Mouse (Mus musculus) embryonic facial prominence, embryonic 10.5 days (tissue): Measurements from ENCODE around the gene Alad. TPM values are rescaled to one million over a fixed set of nuclear protein-coding genes. Genes with fewer than 3 reads are reported as not detected.

Experiments
- DNase-seq: peaks from one replicate; pipeline ENCODE4 v3.0.0-alpha.2; 2017; ENCODE audit warnings: low spot score
- H3K27ac ChIP-seq: fragments of 300-500 bp; sonication (generic); replicated peaks from 2 replicates; pipeline ENCODE4 v1.5.1; 2016; ENCODE audit warnings: mild to moderate bottlenecking
- H3K27me3 ChIP-seq: fragments of 300-500 bp; sonication (generic); replicated peaks from 2 replicates; pipeline ENCODE4 v1.6.1; 2016; ENCODE audit warnings: low read depth, mild to moderate bottlenecking; ENCODE audit not compliant: poor library complexity, severe bottlenecking
- H3K36me3 ChIP-seq: fragments of 300-500 bp; sonication (generic); replicated peaks from 2 replicates; pipeline ENCODE4 v1.6.1; 2016; ENCODE audit warnings: mild to moderate bottlenecking, moderate library complexity
- H3K4me1 ChIP-seq: fragments of 300-500 bp; sonication (generic); 2 replicates; pipeline ENCODE4 v1.6.1; 2016
- H3K4me3 ChIP-seq: fragments of 300-500 bp; sonication (generic); 2 replicates; pipeline ENCODE4 v1.5.1; 2016; ENCODE audit warnings: mild to moderate bottlenecking, moderate library complexity
- H3K9me3 ChIP-seq: fragments of 300-500 bp; sonication (generic); 2 replicates; pipeline ENCODE4 v1.6.1; 2016; ENCODE audit warnings: mild to moderate bottlenecking
- WGBS: fragments of 180-500 bp; shearing (Covaris S2); methylation state at CpG from one replicate; pipeline ENCODE4 v1.1.7; 2016; 5-methylcytosine and 5-hydroxymethylcytosine counted together
- polyA plus RNA-seq: library from polyadenylated mRNA; unstranded; fragments of >200 nt; fragmentation: Nextera tagmentation; extraction: Ambion mirVana; gene quantifications from 2 replicates; pipeline ENCODE4 v1.2.1, GENCODE M21; 2016

Gene Alad
- polyA plus RNA-seq, 1 experiment from 2014 or later = 106 TPM

DNA sequence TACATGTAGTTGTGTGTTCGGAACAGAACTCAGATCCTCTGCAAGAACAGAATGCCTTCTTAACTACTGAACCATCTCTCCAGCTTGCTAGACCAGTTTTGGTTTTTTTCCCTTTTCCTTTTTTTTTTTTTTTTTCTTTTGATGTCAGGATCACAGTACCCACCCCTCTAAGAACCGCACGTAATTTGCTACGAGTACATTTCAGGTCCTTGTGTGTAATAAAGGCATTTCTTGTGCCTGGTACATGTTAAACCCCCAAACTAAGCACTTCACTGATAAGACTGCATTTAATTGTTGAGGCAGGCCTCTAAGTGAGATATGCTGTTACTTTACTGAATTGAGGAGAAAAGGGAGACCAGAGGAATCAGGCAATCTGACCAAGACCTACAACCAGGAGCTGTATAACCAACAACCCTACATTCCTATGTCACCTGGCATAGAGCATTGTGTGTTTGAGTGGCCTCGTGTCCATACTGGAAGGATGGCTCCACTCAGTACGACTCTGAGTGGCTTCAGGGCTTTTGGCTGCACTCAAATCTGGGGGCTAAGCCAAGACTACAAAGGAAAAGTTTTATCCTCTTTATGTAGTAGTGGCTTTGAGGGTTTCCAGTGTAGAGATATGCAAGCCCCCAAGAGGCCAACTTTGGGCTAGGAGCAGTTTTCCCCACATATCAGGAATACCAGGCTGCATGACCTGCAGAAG lies 42.0 kb downstream of the Alad start:
- Histone ChIP-seq H3K27ac (no peak overlapping the region), H3K4me1 (peaks cover 9% of the 10 kb centered on the region), H3K36me3 (no peaks in the 10 kb centered on the region), H3K4me3 (no peak overlapping the region), H3K27me3 (peaks cover 58% of the 10 kb centered on the region), H3K9me3 (no peaks in the 10 kb centered on the region)
- 83% methylated on average over 6 of the region's 6 CpGs for WGBS
- DNase-seq = no peak

DNA sequence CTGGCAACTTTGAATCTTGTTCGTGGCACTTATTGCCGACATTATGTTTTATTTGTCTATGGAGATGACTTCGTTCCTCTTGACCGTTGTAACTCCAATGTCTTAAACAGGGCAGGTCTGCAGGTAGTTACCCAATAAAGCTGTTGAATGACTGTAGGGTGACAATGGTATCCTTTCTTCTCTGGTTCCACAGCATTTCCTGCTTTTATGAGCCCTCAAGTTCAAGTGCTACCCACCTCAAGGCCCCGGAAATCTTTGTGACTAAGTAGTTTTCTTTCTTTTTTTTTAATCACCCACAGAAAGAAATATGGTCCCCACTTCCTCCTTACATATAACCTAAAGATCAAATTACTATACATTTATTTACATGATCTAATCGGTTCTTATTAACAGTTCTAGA lies 43.9 kb downstream of the Alad start:
- Histone ChIP-seq H3K27ac (no peak overlapping the region), H3K27me3 (peaks cover 40% of the 10 kb centered on the region), H3K4me3 (no peak overlapping the region), H3K9me3 (no peaks in the 10 kb centered on the region), H3K36me3 (no peaks in the 10 kb centered on the region), H3K4me1 (peaks cover 10% of the 10 kb centered on the region)
- DNase-seq = no peak
- 93% methylated on average over 6 of the region's 6 CpGs for WGBS

DNA sequence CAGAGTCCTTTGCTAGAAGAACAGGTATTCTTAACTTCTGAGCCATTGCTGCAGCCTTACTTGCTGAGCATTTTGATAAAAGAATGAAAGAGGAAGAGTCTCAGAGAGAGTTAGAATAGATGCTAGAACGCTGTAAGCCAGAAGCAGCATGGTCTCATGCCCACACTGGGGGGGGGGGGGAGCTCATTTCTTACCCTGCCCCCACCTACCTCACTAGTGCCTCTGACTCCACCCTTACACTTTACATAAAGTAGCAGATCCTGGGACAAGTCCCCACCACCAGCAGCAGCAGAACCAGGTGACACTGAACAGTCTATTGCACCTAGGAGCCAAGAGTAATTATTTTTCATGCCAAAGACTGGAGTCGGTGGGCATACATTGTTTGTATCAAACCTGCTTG lies 44.6 kb downstream of the Alad start:
- H3K27me3 ChIP-seq = peaks cover 33% of the 10 kb centered on the region
- H3K4me1 ChIP-seq = peaks cover 13% of the 10 kb centered on the region
- H3K27ac ChIP-seq = no peak overlapping the region
- H3K9me3 ChIP-seq = no peaks in the 10 kb centered on the region
- no peak overlapping the region for H3K4me3 ChIP-seq
- H3K36me3 ChIP-seq = no peaks in the 10 kb centered on the region
- DNase-seq = no peak
- WGBS = 82% methylated on average over 2 of the region's 2 CpGs

GRCm38 (mm10) chr4:62472071-62472470 lies 47.6 kb downstream of the Alad start:
- H3K4me1 ChIP-seq = peaks cover 9% of the 10 kb centered on the region
- no peak overlapping the region for H3K4me3 ChIP-seq
- no peaks in the 10 kb centered on the region; the same call in 1 of the 2 replicates for H3K36me3 ChIP-seq
- WGBS = 97% methylated on average over 2 of the region's 2 CpGs
- H3K27me3 ChIP-seq = peaks cover 8% of the 10 kb centered on the region; the same call in 1 of the 2 replicates
- no peaks in the 10 kb centered on the region for H3K9me3 ChIP-seq
- H3K27ac ChIP-seq = no peak overlapping the region
- DNase-seq = no peak

DNA sequence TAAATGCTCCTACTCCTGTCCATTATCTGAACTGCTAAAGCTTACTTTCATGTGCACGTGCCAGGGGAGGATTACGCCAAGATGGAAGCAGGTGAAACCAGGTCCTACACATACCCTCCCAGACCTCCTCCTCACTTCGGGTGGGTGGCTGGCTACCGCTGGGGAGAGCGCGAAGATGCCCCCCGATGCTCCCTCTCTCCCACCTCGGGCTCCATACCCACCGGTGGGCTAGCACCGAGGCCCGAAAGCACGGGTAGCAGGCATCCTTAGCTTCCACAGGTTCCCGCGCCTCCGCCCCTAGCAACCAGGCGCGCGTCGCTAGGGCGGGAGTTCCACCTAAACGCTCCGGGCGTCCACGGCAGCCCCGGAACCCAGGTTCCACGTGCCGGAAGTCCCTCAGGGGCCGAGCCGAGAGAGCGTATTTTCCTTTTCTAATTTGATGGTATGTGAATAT lies 49.1 kb downstream of the Alad start, which contains the start of gene Wdr31:
TSS of gene Wdr31 (minus strand) at position 299 of the 454 bp plus-strand sequence.
- H3K4me1 ChIP-seq = peaks cover 9% of the 10 kb centered on the region
- peak within 1 kb of the TSS; percentile 83 for H3K27ac ChIP-seq
- peak; percentile 89 for DNase-seq
- no peaks in the 10 kb centered on the region; the same call in 1 of the 2 replicates for H3K27me3 ChIP-seq
- H3K36me3 ChIP-seq = no peaks in the 10 kb centered on the region; the same call in 1 of the 2 replicates
- under 1% methylated on average over 30 of the region's 30 CpGs for WGBS
- no peaks in the 10 kb centered on the region for H3K9me3 ChIP-seq
- H3K4me3 ChIP-seq = peak within 1 kb of the TSS; percentile 77

DNA sequence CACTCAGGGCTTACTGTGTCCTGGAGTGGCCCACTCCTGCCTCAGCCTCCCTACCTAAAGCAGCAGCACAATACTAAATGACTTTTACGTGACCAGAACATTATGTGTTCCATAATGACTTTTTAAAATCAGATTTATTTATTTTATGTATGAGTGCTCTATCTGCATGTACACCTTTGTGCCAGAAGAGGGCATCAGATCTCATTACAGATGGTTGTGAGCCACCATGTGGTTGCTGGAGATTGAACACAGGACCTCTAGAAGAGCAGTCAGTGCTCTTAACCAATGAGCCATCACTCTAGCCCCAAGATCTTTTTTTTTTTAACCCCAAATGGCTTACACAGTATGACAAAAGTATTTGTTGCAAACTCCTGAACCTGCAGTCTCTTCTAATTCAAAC lies 51.6 kb downstream of the Alad start:
- Histone ChIP-seq H3K36me3 (no peaks in the 10 kb centered on the region; the same call in 1 of the 2 replicates), H3K4me3 (no peak overlapping the region), H3K27ac (no peak overlapping the region), H3K9me3 (no peaks in the 10 kb centered on the region), H3K27me3 (no peaks in the 10 kb centered on the region; the same call in 1 of the 2 replicates), H3K4me1 (peaks cover 9% of the 10 kb centered on the region)
- no peak for DNase-seq
- WGBS = 92% methylated on average over 1 of the region's 1 CpGs

DNA sequence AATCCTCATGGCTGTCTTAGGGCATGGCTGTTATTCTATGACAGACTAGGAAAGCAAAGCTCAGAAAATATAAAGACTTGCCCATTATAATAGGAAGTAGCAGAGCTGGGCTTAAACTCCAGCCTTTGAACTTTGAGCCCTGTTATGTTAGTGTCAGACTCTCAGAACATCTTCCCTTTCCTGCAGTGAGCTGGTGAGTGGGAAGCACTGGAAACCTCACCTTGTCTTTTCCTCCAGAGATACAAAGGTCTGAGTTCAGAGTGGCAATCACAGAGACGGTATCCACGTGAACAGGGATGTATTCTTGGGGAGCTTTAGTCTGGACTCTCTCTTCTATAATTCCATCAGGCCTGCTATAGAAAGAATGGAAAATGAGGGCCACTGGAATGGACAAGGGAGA lies 56.6 kb downstream of the Alad start:
- Histone ChIP-seq H3K4me1 (no peaks in the 10 kb centered on the region), H3K27ac (no peak overlapping the region), H3K9me3 (no peaks in the 10 kb centered on the region), H3K4me3 (no peak overlapping the region), H3K36me3 (peaks cover 20% of the 10 kb centered on the region), H3K27me3 (no peaks in the 10 kb centered on the region)
- WGBS = 87% methylated on average over 2 of the region's 2 CpGs
- DNase-seq = no peak

- no peak overlapping the region for H3K4me3 ChIP-seq
- no peaks in the 10 kb centered on the region for H3K27me3 ChIP-seq
- WGBS = 92% methylated on average over 8 of the region's 8 CpGs
- no peak overlapping the region for H3K27ac ChIP-seq
- H3K4me1 ChIP-seq = no peaks in the 10 kb centered on the region
- no peaks in the 10 kb centered on the region for H3K9me3 ChIP-seq
- no peak for DNase-seq
- peaks cover 20% of the 10 kb centered on the region for H3K36me3 ChIP-seq
Measured at GRCm38 (mm10) chr4:62460348-62460747, 59.4 kb downstream of the Alad start.

Other genes with a start within 250 kb of the Alad start
- 18.0 and 18.1 TPM in 2 replicates for gene Fkbp15, start 159.4 kb downstream of the Alad start, polyA plus RNA-seq
- 45.5 and 48.0 TPM in 2 replicates for gene Slc31a1, start 159.2 kb downstream of the Alad start, polyA plus RNA-seq
- gene Cdc26, start 111.3 kb downstream of the Alad start, polyA plus RNA-seq = 207 and 215 TPM in 2 replicates
- 37.1 and 37.2 TPM in 2 replicates for gene Prpf4, start 111.1 kb downstream of the Alad start, polyA plus RNA-seq
- not detected in 2 replicates for gene Rnf183, start 84.7 kb downstream of the Alad start, polyA plus RNA-seq
- 9.9 and 11.0 TPM in 2 replicates for gene Wdr31, start 49.0 kb downstream of the Alad start, polyA plus RNA-seq
- 1.8 and 2.6 TPM in 2 replicates for gene Bspry, start 39.9 kb downstream of the Alad start, polyA plus RNA-seq
- gene Hdhd3, start 16.5 kb downstream of the Alad start, polyA plus RNA-seq = 11.0 and 13.2 TPM in 2 replicates
- 117 and 120 TPM in 2 replicates for gene Pole3, start 5.2 kb upstream of the Alad start, polyA plus RNA-seq
- gene 4933430I17Rik, start 5.5 kb upstream of the Alad start, polyA plus RNA-seq = 1.1 and 1.3 TPM in 2 replicates
- 35.4 and 35.5 TPM in 2 replicates for gene Rgs3, start 39.9 kb upstream of the Alad start, polyA plus RNA-seq